Mouse (Mus musculus): ENCODE data around the gene Maff. TPM values are rescaled to one million over a fixed set of nuclear protein-coding genes. Genes with fewer than 3 reads are reported as not detected.

Gene Maff
- 1.2 and 1.5 TPM in 2 replicates for polyA plus RNA-seq (2016; fragmentation: Nextera tagmentation; extraction: Ambion mirVana)

GRCm38 (mm10) chr15:79346051-79346793 lies at the start of gene Maff:
TSS of gene Maff (plus strand) at chr15:79346621.
- Histone ChIP-seq H3K4me3 (peak within 1 kb of the TSS; percentile 85), H3K27me3 (ENCODE audit: low read depth, poor library complexity, severe bottlenecking) (peaks cover 5% of the 10 kb centered on the region; the same call in 1 of the 2 replicates), H3K27ac (peak within 1 kb of the TSS; percentile 90), H3K4me1 (peaks cover 27% of the 10 kb centered on the region), H3K36me3 (no peaks in the 10 kb centered on the region), H3K9me3 (replicated peaks) (no peaks in the 10 kb centered on the region)
- no peak for DNase-seq (ENCODE audit: low spot score)
- WGBS = 48% methylated on average over 8 of the region's 8 CpGs

DNA sequence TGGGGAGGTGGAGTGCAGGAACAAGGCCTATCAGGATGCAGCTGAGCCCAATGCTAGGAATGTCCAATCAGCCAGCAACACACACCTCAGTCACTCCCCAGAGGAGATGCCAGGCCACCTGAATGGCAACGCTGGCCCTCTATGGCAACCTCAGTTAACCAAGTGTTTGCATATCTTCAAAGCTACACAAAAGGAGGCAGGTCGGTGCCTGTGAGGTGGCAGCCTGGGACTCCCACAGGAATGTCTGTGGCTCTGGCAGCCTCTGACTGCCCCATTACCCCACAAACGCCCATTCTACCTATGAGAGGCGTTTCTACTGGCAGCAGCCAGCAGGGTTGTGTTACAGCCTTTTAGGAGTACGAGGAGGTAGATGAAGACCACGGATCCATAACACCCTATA lies 47.9 kb upstream of the Maff start:
- no peak overlapping the region for H3K4me3 ChIP-seq
- no peaks in the 10 kb centered on the region for H3K9me3 ChIP-seq (replicated peaks)
- DNase-seq (ENCODE audit: low spot score) = no peak
- no peak overlapping the region for H3K27ac ChIP-seq
- peaks cover 6% of the 10 kb centered on the region; the same call in 1 of the 2 replicates for H3K4me1 ChIP-seq
- no peaks in the 10 kb centered on the region for H3K27me3 ChIP-seq (ENCODE audit: low read depth, poor library complexity, severe bottlenecking)
- H3K36me3 ChIP-seq = peaks cover 9% of the 10 kb centered on the region
- 88% methylated on average over 6 of the region's 6 CpGs for WGBS

- WGBS = 93% methylated on average over 2 of the region's 2 CpGs
- no peak overlapping the region for H3K4me3 ChIP-seq
- no peak for DNase-seq (ENCODE audit: low spot score)
- H3K27me3 ChIP-seq (ENCODE audit: low read depth, poor library complexity, severe bottlenecking) = no peaks in the 10 kb centered on the region
- H3K9me3 ChIP-seq (replicated peaks) = no peaks in the 10 kb centered on the region
- peaks cover 6% of the 10 kb centered on the region; the same call in 1 of the 2 replicates for H3K4me1 ChIP-seq
- no peak overlapping the region for H3K27ac ChIP-seq
- H3K36me3 ChIP-seq = peaks cover 14% of the 10 kb centered on the region
Observed at GRCm38 (mm10) chr15:79299563-79300155, 46.8 kb upstream of the Maff start.

DNA sequence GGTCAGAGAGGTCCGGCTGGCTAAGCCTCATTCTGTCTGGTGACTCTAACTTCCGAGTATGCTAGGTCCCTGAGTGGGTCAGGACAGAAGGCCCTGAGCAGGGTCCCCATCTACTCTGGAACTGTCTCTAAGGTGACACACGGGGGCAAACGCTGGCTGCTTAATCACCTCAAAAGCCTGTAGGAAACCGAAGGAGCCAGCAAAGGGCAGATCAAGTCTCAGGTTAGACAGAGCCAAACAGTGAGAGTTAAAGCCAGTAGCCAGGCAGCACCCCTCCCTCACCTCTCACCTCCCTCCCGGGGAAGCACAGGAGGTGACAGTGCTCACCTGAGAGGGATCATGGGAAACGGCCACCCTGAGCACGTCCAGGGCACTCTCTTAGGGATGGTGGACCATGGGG lies 42.7 kb upstream of the Maff start:
- 83% methylated on average over 8 of the region's 8 CpGs for WGBS
- no peak for DNase-seq (ENCODE audit: low spot score)
- Histone ChIP-seq H3K9me3 (replicated peaks) (no peaks in the 10 kb centered on the region), H3K36me3 (peaks cover 41% of the 10 kb centered on the region), H3K4me3 (no peak overlapping the region), H3K27ac (no peak overlapping the region), H3K27me3 (ENCODE audit: low read depth, poor library complexity, severe bottlenecking) (no peaks in the 10 kb centered on the region), H3K4me1 (peaks cover 6% of the 10 kb centered on the region; the same call in 1 of the 2 replicates)

DNA sequence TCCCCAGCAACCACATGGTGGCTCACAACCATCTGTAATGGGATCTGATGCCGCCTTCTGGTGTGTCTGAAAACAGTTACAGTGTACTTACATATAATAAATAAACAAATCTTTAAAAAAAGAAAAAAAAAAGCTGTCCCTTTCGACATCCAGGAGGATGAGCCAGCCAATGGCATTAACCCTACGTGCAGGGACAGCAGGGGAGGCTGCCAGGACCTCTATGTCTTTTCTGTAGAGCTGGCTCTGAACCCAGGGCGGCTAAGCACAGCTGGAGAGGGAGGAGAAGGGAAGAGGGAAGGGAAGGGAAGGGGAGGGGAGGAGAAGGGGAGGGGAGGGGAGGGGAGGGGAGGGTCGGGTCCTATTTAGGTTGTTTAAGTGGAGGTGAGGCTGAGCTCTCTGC lies 41.6 kb upstream of the Maff start:
- 73% methylated on average over 3 of the region's 5 CpGs for WGBS
- no peak for DNase-seq (ENCODE audit: low spot score)
- Histone ChIP-seq H3K27ac (no peak overlapping the region), H3K4me3 (no peak overlapping the region), H3K27me3 (ENCODE audit: low read depth, poor library complexity, severe bottlenecking) (no peaks in the 10 kb centered on the region), H3K36me3 (peaks cover 42% of the 10 kb centered on the region), H3K4me1 (no peaks in the 10 kb centered on the region), H3K9me3 (replicated peaks) (no peaks in the 10 kb centered on the region)

- Histone ChIP-seq H3K9me3 (replicated peaks) (no peaks in the 10 kb centered on the region), H3K4me3 (no peak overlapping the region), H3K27ac (no peak overlapping the region), H3K4me1 (no peaks in the 10 kb centered on the region), H3K27me3 (ENCODE audit: low read depth, poor library complexity, severe bottlenecking) (no peaks in the 10 kb centered on the region), H3K36me3 (peaks cover 43% of the 10 kb centered on the region)
- 81% methylated on average over 23 of the region's 23 CpGs for WGBS
- no peak for DNase-seq (ENCODE audit: low spot score)
Observed at GRCm38 (mm10) chr15:79306043-79306637, 40.3 kb upstream of the Maff start.

DNA sequence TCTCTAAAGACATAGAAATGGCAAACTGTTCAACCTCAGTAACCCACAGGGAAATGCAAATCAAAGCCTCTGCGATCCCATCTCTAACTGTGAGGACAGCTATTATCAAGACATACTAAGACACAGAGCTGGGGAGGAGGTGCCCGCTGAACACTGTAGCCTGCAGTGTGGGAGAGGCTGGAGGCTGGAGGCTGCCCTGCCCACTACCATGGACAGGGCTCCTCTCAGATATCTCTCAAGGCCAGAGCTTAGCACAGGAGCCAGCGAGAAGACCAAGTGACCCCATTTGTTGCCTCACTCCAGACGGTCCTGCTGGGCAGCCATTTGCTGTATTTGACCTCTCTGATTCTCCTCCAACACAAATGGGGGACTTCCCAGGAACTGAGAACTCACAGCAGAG lies 38.6 kb upstream of the Maff start:
- peaks cover 57% of the 10 kb centered on the region for H3K36me3 ChIP-seq
- H3K4me3 ChIP-seq = no peak overlapping the region
- no peaks in the 10 kb centered on the region for H3K9me3 ChIP-seq (replicated peaks)
- no peak overlapping the region for H3K27ac ChIP-seq
- no peaks in the 10 kb centered on the region for H3K27me3 ChIP-seq (ENCODE audit: low read depth, poor library complexity, severe bottlenecking)
- H3K4me1 ChIP-seq = no peaks in the 10 kb centered on the region
- 51% methylated on average over 4 of the region's 4 CpGs for WGBS
- DNase-seq (ENCODE audit: low spot score) = no peak

GRCm38 (mm10) chr15:79313848-79314369 lies 32.5 kb upstream of the Maff start:
- 81% methylated on average over 8 of the region's 8 CpGs for whole genome bisulfite sequencing
- Histone ChIP-seq H3K4me1 (no peaks in the 10 kb centered on the region), H3K36me3 (peaks cover 48% of the 10 kb centered on the region), H3K4me3 (no peak overlapping the region), H3K27ac (no peak overlapping the region), H3K27me3 (ENCODE audit: low read depth, poor library complexity, severe bottlenecking) (no peaks in the 10 kb centered on the region), H3K9me3 (replicated peaks) (no peaks in the 10 kb centered on the region)
- no peak for DNase-seq (ENCODE audit: low spot score)

- Histone ChIP-seq H3K4me1 (peaks cover 40% of the 10 kb centered on the region), H3K36me3 (peaks cover 12% of the 10 kb centered on the region)
- DNase-seq (ENCODE audit: low spot score) = no peak
Observed at GRCm38 (mm10) chr15:79321733-79322190, 24.7 kb upstream of the Maff start.

DNA sequence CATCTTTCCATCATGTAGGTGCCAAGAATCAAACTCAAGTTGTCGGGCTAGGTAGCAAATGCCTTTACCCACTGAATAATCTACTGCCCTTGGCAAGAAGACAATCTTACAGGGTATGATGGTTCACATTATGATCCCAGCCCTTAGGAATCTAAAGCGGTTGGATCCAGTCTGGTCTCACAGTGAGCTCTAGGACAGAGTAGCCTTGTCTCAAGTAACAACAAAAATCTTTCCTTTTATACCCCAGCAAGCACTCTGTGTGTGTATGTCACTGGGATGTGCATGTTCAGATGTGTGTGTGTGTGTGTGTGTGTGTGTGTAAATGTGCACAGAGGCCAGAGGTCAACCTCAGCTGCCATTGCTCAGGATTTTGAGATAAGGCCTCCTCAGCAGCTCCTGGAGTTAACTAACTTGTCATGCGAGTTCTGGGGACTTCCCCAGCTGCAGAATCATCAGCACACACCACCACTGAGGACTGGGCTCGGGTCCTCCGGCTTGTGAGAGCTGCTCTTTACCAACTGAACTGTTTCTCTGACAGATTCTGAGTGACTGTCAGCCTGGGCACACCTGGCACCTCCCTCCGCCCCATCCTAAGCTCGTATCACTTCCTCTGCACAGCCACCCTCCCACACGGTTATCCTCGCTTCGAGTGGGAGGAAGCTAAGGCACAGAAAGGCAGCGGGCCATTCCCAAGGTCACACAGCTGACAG lies 24.0 kb upstream of the Maff start:
- Histone ChIP-seq H3K36me3 (peaks cover 7% of the 10 kb centered on the region), H3K4me1 (peaks cover 47% of the 10 kb centered on the region), H3K27ac (0 out of 2 replicates have a peak overlapping the region, but pooled peaks have one; percentile 25), H3K9me3 (replicated peaks) (no peaks in the 10 kb centered on the region), H3K4me3 (no peak overlapping the region), H3K27me3 (ENCODE audit: low read depth, poor library complexity, severe bottlenecking) (no peaks in the 10 kb centered on the region)
- WGBS = 80% methylated on average over 11 of the region's 11 CpGs
- no peak for DNase-seq (ENCODE audit: low spot score)

More at GRCm38 (mm10) chr15:79321733-79322190, 24.7 kb upstream of the Maff start:
- H3K27me3 ChIP-seq (ENCODE audit: low read depth, poor library complexity, severe bottlenecking) = no peaks in the 10 kb centered on the region
- H3K27ac ChIP-seq = no peak overlapping the region
- 85% methylated on average over 5 of the region's 5 CpGs for WGBS
- no peaks in the 10 kb centered on the region for H3K9me3 ChIP-seq (replicated peaks)
- no peak overlapping the region for H3K4me3 ChIP-seq

DNA sequence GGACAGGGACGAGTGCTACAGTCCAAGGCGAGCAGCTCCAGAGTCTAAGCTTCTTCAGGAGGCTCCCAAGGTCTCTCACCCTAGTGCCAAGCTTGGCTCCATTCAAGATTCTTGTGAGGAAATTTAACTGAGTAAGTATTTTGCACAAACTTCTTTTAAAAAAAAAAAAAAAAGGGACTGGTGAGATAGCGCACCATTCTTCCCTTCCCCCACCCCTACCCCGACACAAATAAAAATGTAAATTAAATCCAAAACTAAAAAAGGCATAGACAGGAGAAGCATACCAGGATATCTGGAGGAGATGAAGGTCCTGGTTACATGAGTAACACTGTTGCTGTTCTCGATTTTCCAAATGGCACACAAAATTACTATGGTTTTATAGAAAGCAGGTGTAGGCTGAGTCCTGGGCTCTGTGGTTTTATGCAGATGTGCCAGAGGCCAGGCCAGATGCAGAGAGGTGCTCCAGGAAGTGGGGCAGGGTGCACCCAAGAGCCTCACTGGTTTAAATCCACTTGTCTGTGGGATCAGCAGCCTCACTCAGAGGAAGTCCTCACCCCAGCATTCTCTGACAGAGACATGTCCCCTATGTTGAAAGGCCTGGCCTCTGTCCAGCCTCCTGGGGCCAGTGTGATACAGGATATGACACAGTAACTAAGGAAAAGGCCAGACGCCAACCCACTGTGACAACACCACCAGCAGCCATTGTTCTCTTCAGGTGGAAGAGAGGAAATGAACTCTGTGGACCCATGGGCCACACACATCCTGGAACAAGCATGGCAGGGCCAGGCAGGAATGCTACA lies 23.2 kb upstream of the Maff start:
- peaks cover 52% of the 10 kb centered on the region for H3K4me1 ChIP-seq
- H3K27ac ChIP-seq = peak overlapping the region; percentile 50; the same call in 1 of the 2 replicates
- H3K4me3 ChIP-seq = no peak overlapping the region
- no peak for DNase-seq (ENCODE audit: low spot score)
- H3K27me3 ChIP-seq (ENCODE audit: low read depth, poor library complexity, severe bottlenecking) = no peaks in the 10 kb centered on the region
- 0 out of 2 replicates have a peak, but pooled peaks cover 3% of the 10 kb centered on the region for H3K36me3 ChIP-seq
- no peaks in the 10 kb centered on the region for H3K9me3 ChIP-seq (replicated peaks)
- 84% methylated on average over 6 of the region's 6 CpGs for WGBS

- no peaks in the 10 kb centered on the region for H3K9me3 ChIP-seq (replicated peaks)
- DNase-seq (ENCODE audit: low spot score) = no peak
- peaks cover 57% of the 10 kb centered on the region for H3K4me1 ChIP-seq
- 89% methylated on average over 4 of the region's 4 CpGs for WGBS
- peak overlapping the region; percentile 50; the same call in 1 of the 2 replicates for H3K27ac ChIP-seq
- no peaks in the 10 kb centered on the region for H3K36me3 ChIP-seq
- H3K4me3 ChIP-seq = no peak overlapping the region
- H3K27me3 ChIP-seq (ENCODE audit: low read depth, poor library complexity, severe bottlenecking) = no peaks in the 10 kb centered on the region
Observed at GRCm38 (mm10) chr15:79323791-79324155, 22.6 kb upstream of the Maff start.

All from limb, embryonic 10.5 days (tissue).